Mouse (Mus musculus) neural tube, embryonic 13.5 days (tissue): Measurements from ENCODE around the gene Arhgap10. TPM values are rescaled to one million over a fixed set of nuclear protein-coding genes. Genes with fewer than 3 reads are reported as not detected.

ENCODE experiments used
- ATAC-seq: fragments of 200-750 bp; cut with Nextera tagmentation; 2 replicates; pipeline ENCODE4 v1.8.0; 2017; ENCODE audit warnings: low read depth, mild to moderate bottlenecking, moderate TSS enrichment, moderate library complexity
- H3K27ac ChIP-seq: fragments of 300-500 bp; sonication (generic); replicated peaks from 2 replicates; pipeline ENCODE4 v1.5.1; 2015; ENCODE audit warnings: moderate library complexity, mild to moderate bottlenecking, inconsistent platforms
- H3K27me3 ChIP-seq: fragments of 300-500 bp; sonication (generic); 2 replicates; pipeline ENCODE4 v1.6.1; 2015; ENCODE audit warnings: mild to moderate bottlenecking, inconsistent platforms
- H3K36me3 ChIP-seq: fragments of 300-500 bp; sonication (generic); 2 replicates; pipeline ENCODE4 v1.6.1; 2015; ENCODE audit warnings: mild to moderate bottlenecking, inconsistent platforms
- H3K4me1 ChIP-seq: fragments of 300-500 bp; sonication (generic); replicated peaks from 2 replicates; pipeline ENCODE4 v1.6.1; 2015; ENCODE audit warnings: inconsistent platforms
- H3K4me2 ChIP-seq: fragments of 300-500 bp; sonication (generic); 2 replicates; pipeline ENCODE4 v1.6.1; 2015; ENCODE audit warnings: inconsistent platforms, mild to moderate bottlenecking, moderate library complexity
- H3K4me3 ChIP-seq: fragments of 300-500 bp; sonication (generic); 2 replicates; pipeline ENCODE4 v1.5.1; 2015; ENCODE audit warnings: mild to moderate bottlenecking, inconsistent platforms
- H3K9ac ChIP-seq: fragments of 300-500 bp; sonication (generic); 2 replicates; pipeline ENCODE4 v1.6.1; 2015; ENCODE audit warnings: moderate library complexity, mild to moderate bottlenecking, inconsistent platforms
- H3K9me3 ChIP-seq: fragments of 300-500 bp; sonication (generic); 2 replicates; pipeline ENCODE4 v1.6.1; 2016; ENCODE audit warnings: inconsistent platforms
- WGBS: fragments of 180-500 bp; shearing (Covaris S2); methylation state at CpG from one replicate; pipeline ENCODE4 v1.1.7; 2015; 5-methylcytosine and 5-hydroxymethylcytosine counted together
- polyA plus RNA-seq: library from polyadenylated mRNA; unstranded; fragments of >200 nt; fragmentation: Nextera tagmentation; extraction: Ambion mirVana; gene quantifications from 2 replicates; pipeline ENCODE4 v1.2.1, GENCODE M21; 2015

The Arhgap10 gene
- polyA plus RNA-seq, 1 experiment from 2014 or later, result 7.0 TPM

DNA sequence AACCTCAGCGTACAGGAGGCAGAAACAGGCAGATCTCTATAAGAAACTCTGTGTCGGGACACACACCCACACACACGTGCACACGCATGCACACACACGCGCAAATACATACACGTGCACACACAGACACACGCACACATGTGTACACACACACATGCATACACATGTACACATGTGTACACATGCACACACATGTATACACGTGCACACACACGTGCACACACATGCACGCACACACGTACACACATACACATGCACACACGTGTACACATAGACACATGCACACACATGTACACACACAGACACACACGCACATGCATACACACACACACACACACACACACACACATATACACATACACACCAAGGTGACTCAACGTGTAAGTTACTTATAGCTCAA lies 106.5 kb downstream of the Arhgap10 start:
- ATAC-seq, result no peak
- Histone ChIP-seq H3K27me3 (no peaks in the 10 kb centered on the region), H3K9ac (no peak overlapping the region), H3K4me2 (no peak overlapping the region), H3K9me3 (no peaks in the 10 kb centered on the region), H3K27ac (no peak overlapping the region), H3K4me1 (no peaks in the 10 kb centered on the region), H3K4me3 (no peak overlapping the region), H3K36me3 (0 out of 2 replicates have a peak, but pooled peaks cover 4% of the 10 kb centered on the region)
- WGBS, result 96% methylated on average over 15 of the region's 15 CpGs

- no peak for ATAC-seq
- Histone ChIP-seq H3K9ac (no peak overlapping the region), H3K27me3 (no peaks in the 10 kb centered on the region), H3K4me1 (no peaks in the 10 kb centered on the region), H3K27ac (no peak overlapping the region), H3K36me3 (0 out of 2 replicates have a peak, but pooled peaks cover 4% of the 10 kb centered on the region), H3K4me2 (no peak overlapping the region), H3K9me3 (no peaks in the 10 kb centered on the region), H3K4me3 (no peak overlapping the region)
- WGBS, result 86% methylated on average over 9 of the region's 9 CpGs
Measured at GRCm38 (mm10) chr8:77410394-77410793, 107.4 kb downstream of the Arhgap10 start.

DNA sequence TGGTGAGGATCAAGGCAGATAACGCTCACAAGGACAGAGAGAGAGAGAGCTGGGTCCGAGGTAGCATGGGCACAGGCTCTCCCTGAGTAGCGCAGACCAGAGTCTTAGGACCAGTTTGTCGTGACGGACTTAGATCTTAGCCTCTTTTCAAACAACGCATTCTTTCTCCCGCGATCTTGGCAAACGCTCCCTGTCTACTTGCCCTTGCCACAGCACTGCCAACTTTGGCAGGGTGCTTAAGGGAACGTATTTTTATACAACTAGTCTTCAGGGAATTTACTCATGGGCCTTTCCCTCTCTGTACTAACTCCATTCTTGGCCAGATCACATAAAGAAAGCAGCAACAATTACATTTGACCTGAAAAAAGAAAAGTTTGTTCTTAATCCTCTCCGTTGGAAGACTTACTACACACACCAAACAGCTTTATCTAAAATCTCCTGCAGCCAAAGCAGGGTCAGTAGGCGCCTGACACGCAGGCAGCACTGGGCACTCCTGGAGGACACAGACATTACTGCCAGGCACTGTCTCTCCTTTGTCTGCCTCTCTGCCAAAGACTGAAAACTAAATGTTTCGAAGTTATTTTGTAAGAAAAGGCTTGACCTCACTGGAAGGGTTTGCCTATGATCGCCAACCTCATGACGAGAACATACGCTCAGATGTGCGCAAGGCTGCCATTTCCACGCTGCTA lies 109.1 kb downstream of the Arhgap10 start:
- no peaks in the 10 kb centered on the region for H3K4me1 ChIP-seq
- no peak overlapping the region for H3K4me2 ChIP-seq
- H3K27me3 ChIP-seq, result no peaks in the 10 kb centered on the region
- no peak overlapping the region for H3K4me3 ChIP-seq
- no peak overlapping the region for H3K9ac ChIP-seq
- ATAC-seq, result no peak
- H3K27ac ChIP-seq, result no peak overlapping the region
- no peaks in the 10 kb centered on the region for H3K9me3 ChIP-seq
- 92% methylated on average over 19 of the region's 19 CpGs for WGBS
- 0 out of 2 replicates have a peak, but pooled peaks cover 4% of the 10 kb centered on the region for H3K36me3 ChIP-seq

- no peaks in the 10 kb centered on the region for H3K27me3 ChIP-seq
- 76% methylated on average over 13 of the region's 13 CpGs for WGBS
- no peak overlapping the region for H3K4me3 ChIP-seq
- H3K4me1 ChIP-seq, result no peaks in the 10 kb centered on the region
- H3K27ac ChIP-seq, result no peak overlapping the region
- no peak for ATAC-seq
- no peaks in the 10 kb centered on the region for H3K9me3 ChIP-seq
- H3K9ac ChIP-seq, result no peak overlapping the region
- H3K4me2 ChIP-seq, result no peak overlapping the region
- H3K36me3 ChIP-seq, result no peaks in the 10 kb centered on the region
Measured at GRCm38 (mm10) chr8:77406846-77407245, 110.9 kb downstream of the Arhgap10 start.

- Histone ChIP-seq H3K27me3 (no peaks in the 10 kb centered on the region), H3K4me1 (no peaks in the 10 kb centered on the region), H3K36me3 (no peaks in the 10 kb centered on the region), H3K9ac (no peak overlapping the region), H3K27ac (no peak overlapping the region), H3K9me3 (no peaks in the 10 kb centered on the region), H3K4me3 (no peak overlapping the region), H3K4me2 (no peak overlapping the region)
- WGBS, result 32% methylated on average over 5 of the region's 5 CpGs
- ATAC-seq, result no peak
Measured at GRCm38 (mm10) chr8:77406444-77406843, 111.3 kb downstream of the Arhgap10 start.

- no peak for ATAC-seq
- Histone ChIP-seq H3K9me3 (no peaks in the 10 kb centered on the region), H3K27me3 (no peaks in the 10 kb centered on the region), H3K4me1 (no peaks in the 10 kb centered on the region), H3K4me2 (no peak overlapping the region), H3K9ac (no peak overlapping the region), H3K36me3 (no peaks in the 10 kb centered on the region), H3K27ac (no peak overlapping the region), H3K4me3 (no peak overlapping the region)
- 71% methylated on average over 6 of the region's 6 CpGs for WGBS
Measured at GRCm38 (mm10) chr8:77404017-77404416, 113.7 kb downstream of the Arhgap10 start.

DNA sequence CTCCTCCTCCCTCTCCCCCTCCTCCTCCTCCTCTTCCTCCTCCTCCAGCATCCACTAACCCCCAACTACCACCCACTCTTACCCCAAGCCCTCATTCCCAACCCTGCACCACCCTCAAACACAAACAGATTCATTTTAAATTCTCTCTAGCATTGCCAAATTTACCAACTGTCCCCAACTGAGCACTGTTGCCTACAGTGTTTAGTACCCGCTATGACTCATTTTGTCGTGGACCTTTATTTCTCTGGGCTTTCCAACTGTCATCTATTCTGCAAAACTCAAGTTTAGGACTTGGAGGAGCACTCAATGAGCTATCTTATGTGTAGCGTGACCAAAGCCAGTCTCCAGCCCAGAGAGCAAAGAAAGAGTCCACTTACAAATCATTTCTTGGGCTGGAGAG lies 115.8 kb downstream of the Arhgap10 start:
- no peaks in the 10 kb centered on the region for H3K27me3 ChIP-seq
- H3K27ac ChIP-seq, result no peak overlapping the region
- WGBS, result 91% methylated on average over 3 of the region's 3 CpGs
- peaks cover 7% of the 10 kb centered on the region; the same call in 1 of the 2 replicates for H3K9me3 ChIP-seq
- H3K4me3 ChIP-seq, result no peak overlapping the region
- H3K4me2 ChIP-seq, result no peak overlapping the region
- no peak overlapping the region for H3K9ac ChIP-seq
- H3K36me3 ChIP-seq, result peaks cover 10% of the 10 kb centered on the region; the same call in 1 of the 2 replicates
- no peaks in the 10 kb centered on the region for H3K4me1 ChIP-seq
- ATAC-seq, result no peak

GRCm38 (mm10) chr8:77401140-77401539 lies 116.6 kb downstream of the Arhgap10 start:
- ATAC-seq, result no peak
- 94% methylated on average over 5 of the region's 5 CpGs for WGBS
- H3K9ac ChIP-seq, result no peak overlapping the region

GRCm38 (mm10) chr8:77384080-77384479 lies 133.7 kb downstream of the Arhgap10 start:
- 93% methylated on average over 6 of the region's 6 CpGs for WGBS
- no peak for ATAC-seq

More at GRCm38 (mm10) chr8:77401140-77401539, 116.6 kb downstream of the Arhgap10 start:
- H3K9me3 ChIP-seq, result peaks cover 11% of the 10 kb centered on the region; the same call in 1 of the 2 replicates
- peaks cover 13% of the 10 kb centered on the region; the same call in 1 of the 2 replicates for H3K36me3 ChIP-seq
- no peak overlapping the region for H3K4me3 ChIP-seq
- H3K27ac ChIP-seq, result no peak overlapping the region
- no peaks in the 10 kb centered on the region for H3K4me1 ChIP-seq
- H3K27me3 ChIP-seq, result no peaks in the 10 kb centered on the region
- no peak overlapping the region for H3K4me2 ChIP-seq

GRCm38 (mm10) chr8:77383671-77384070 lies 134.1 kb downstream of the Arhgap10 start:
- H3K9me3 ChIP-seq, result no peaks in the 10 kb centered on the region
- no peak overlapping the region for H3K4me3 ChIP-seq
- no peaks in the 10 kb centered on the region for H3K27me3 ChIP-seq
- H3K27ac ChIP-seq, result no peak overlapping the region
- H3K4me1 ChIP-seq, result no peaks in the 10 kb centered on the region
- 92% methylated on average over 8 of the region's 8 CpGs for WGBS
- no peak overlapping the region for H3K4me2 ChIP-seq
- H3K36me3 ChIP-seq, result no peaks in the 10 kb centered on the region
- no peak overlapping the region for H3K9ac ChIP-seq
- ATAC-seq, result no peak

More at GRCm38 (mm10) chr8:77384080-77384479, 133.7 kb downstream of the Arhgap10 start:
- Histone ChIP-seq H3K4me1 (no peaks in the 10 kb centered on the region), H3K27me3 (no peaks in the 10 kb centered on the region), H3K9ac (no peak overlapping the region), H3K36me3 (no peaks in the 10 kb centered on the region), H3K9me3 (no peaks in the 10 kb centered on the region), H3K27ac (no peak overlapping the region), H3K4me2 (no peak overlapping the region), H3K4me3 (no peak overlapping the region)

GRCm38 (mm10) chr8:77380844-77381243 lies 136.9 kb downstream of the Arhgap10 start:
- H3K27me3 ChIP-seq, result no peaks in the 10 kb centered on the region
- peaks cover 9% of the 10 kb centered on the region for H3K4me1 ChIP-seq
- no peak for ATAC-seq
- no peak overlapping the region for H3K9ac ChIP-seq
- H3K4me3 ChIP-seq, result no peak overlapping the region
- no peaks in the 10 kb centered on the region for H3K9me3 ChIP-seq
- WGBS, result 79% methylated on average over 6 of the region's 6 CpGs
- no peak overlapping the region for H3K27ac ChIP-seq
- H3K36me3 ChIP-seq, result no peaks in the 10 kb centered on the region
- no peak overlapping the region for H3K4me2 ChIP-seq

DNA sequence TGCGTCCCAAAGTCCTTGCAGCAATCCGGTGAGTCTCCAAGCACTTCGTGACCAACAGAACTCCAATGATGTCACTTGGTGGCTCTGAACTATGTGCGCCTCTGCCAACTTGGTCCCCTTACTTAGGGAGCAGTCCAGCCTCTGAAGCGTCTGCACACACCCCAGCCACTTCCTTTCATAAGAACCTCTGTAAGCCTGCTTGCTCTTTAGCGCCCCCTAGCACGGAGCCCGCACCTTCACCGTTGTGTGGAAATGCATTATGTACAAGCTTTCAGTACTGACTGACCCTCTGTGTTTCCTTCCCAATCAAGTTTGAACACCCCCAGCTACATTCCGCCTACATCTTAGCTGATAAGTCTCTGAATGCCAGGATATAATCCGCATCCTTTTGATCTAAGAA lies 138.5 kb downstream of the Arhgap10 start:
- H3K36me3 ChIP-seq, result no peaks in the 10 kb centered on the region
- peak; percentile 21; the same call in 1 of the 2 replicates for ATAC-seq
- peaks cover 16% of the 10 kb centered on the region for H3K4me1 ChIP-seq
- H3K4me2 ChIP-seq, result no peak overlapping the region
- H3K4me3 ChIP-seq, result no peak overlapping the region
- WGBS, result 63% methylated on average over 11 of the region's 11 CpGs
- no peak overlapping the region for H3K9ac ChIP-seq
- H3K9me3 ChIP-seq, result no peaks in the 10 kb centered on the region
- H3K27me3 ChIP-seq, result no peaks in the 10 kb centered on the region
- no peak overlapping the region for H3K27ac ChIP-seq

- Histone ChIP-seq H3K4me1 (peaks cover 16% of the 10 kb centered on the region), H3K4me3 (no peak overlapping the region), H3K36me3 (no peaks in the 10 kb centered on the region), H3K4me2 (no peak overlapping the region), H3K27me3 (no peaks in the 10 kb centered on the region), H3K9ac (no peak overlapping the region), H3K27ac (no peak overlapping the region), H3K9me3 (no peaks in the 10 kb centered on the region)
- WGBS, result 43% methylated on average over 5 of the region's 5 CpGs
- peak; percentile 64; the same call in 1 of the 2 replicates for ATAC-seq
Measured at GRCm38 (mm10) chr8:77376451-77376853, 141.3 kb downstream of the Arhgap10 start.
